Mouse (Mus musculus): ENCODE results near the gene Lhx6. TPM values are rescaled to one million over a fixed set of nuclear protein-coding genes. Genes with fewer than 3 reads are reported as not detected.

Lhx6 gene
- polyA plus RNA-seq, 1 experiment: 1.8 TPM

GRCm38 (mm10) chr2:36077160-36077761 is 27.9 kb downstream of the Lhx6 start:
- no peak overlapping the region for H3K4me3 ChIP-seq (replicated peaks; ENCODE audit: extremely low read depth, low read depth, low read length)
- H3K4me1 ChIP-seq (ENCODE audit: control insufficient read depth, insufficient read depth, low read length): no peaks in the 10 kb centered on the region
- WGBS: 44% methylated on average over 11 of the region's 11 CpGs
- TF ChIP-seq POLR2A (IDR thresholded peaks at IDR 0.05; ENCODE audit: borderline replicate concordance, extremely low read depth, low read depth, low read length) (no peak), CTCF (IDR thresholded peaks at IDR 0.05; ENCODE audit: insufficient read depth, low read length) (no peak)
- no peak for DNase-seq

GRCm38 (mm10) chr2:36075210-36075609 is 30.0 kb downstream of the Lhx6 start:
- no peaks in the 10 kb centered on the region for H3K4me1 ChIP-seq (ENCODE audit: control insufficient read depth, insufficient read depth, low read length)
- no peak for DNase-seq
- WGBS: 83% methylated on average over 5 of the region's 5 CpGs
- H3K4me3 ChIP-seq (replicated peaks; ENCODE audit: extremely low read depth, low read depth, low read length): no peak overlapping the region
- no peak for TF ChIP-seq CTCF (IDR thresholded peaks at IDR 0.05; ENCODE audit: insufficient read depth, low read length)
- no peak for TF ChIP-seq POLR2A (IDR thresholded peaks at IDR 0.05; ENCODE audit: borderline replicate concordance, extremely low read depth, low read depth, low read length)

GRCm38 (mm10) chr2:36073781-36074180 is 31.4 kb downstream of the Lhx6 start:
- TF ChIP-seq CTCF (IDR thresholded peaks at IDR 0.05; ENCODE audit: insufficient read depth, low read length) (no peak), POLR2A (IDR thresholded peaks at IDR 0.05; ENCODE audit: borderline replicate concordance, extremely low read depth, low read depth, low read length) (no peak)

GRCm38 (mm10) chr2:36071660-36072305 is 33.4 kb downstream of the Lhx6 start:
- WGBS: 74% methylated on average over 8 of the region's 8 CpGs
- DNase-seq: no peak
- H3K4me3 ChIP-seq (replicated peaks; ENCODE audit: extremely low read depth, low read depth, low read length): no peak overlapping the region
- TF ChIP-seq CTCF (IDR thresholded peaks at IDR 0.05; ENCODE audit: insufficient read depth, low read length) (no peak), POLR2A (IDR thresholded peaks at IDR 0.05; ENCODE audit: borderline replicate concordance, extremely low read depth, low read depth, low read length) (no peak)
- no peaks in the 10 kb centered on the region for H3K4me1 ChIP-seq (ENCODE audit: control insufficient read depth, insufficient read depth, low read length)

More at GRCm38 (mm10) chr2:36073781-36074180, 31.4 kb downstream of the Lhx6 start:
- Histone ChIP-seq H3K4me1 (ENCODE audit: control insufficient read depth, insufficient read depth, low read length) (no peaks in the 10 kb centered on the region), H3K4me3 (replicated peaks; ENCODE audit: extremely low read depth, low read depth, low read length) (no peak overlapping the region)
- WGBS: 51% methylated on average over 3 of the region's 3 CpGs
- DNase-seq: no peak

GRCm38 (mm10) chr2:36067132-36067531 is 38.1 kb downstream of the Lhx6 start:
- DNase-seq: no peak
- no peak overlapping the region for H3K4me3 ChIP-seq (replicated peaks; ENCODE audit: extremely low read depth, low read depth, low read length)
- H3K4me1 ChIP-seq (ENCODE audit: control insufficient read depth, insufficient read depth, low read length): no peaks in the 10 kb centered on the region
- 75% methylated on average over 9 of the region's 9 CpGs for WGBS
- no peak for TF ChIP-seq POLR2A (IDR thresholded peaks at IDR 0.05; ENCODE audit: borderline replicate concordance, extremely low read depth, low read depth, low read length)
- no peak for TF ChIP-seq CTCF (IDR thresholded peaks at IDR 0.05; ENCODE audit: insufficient read depth, low read length)

GRCm38 (mm10) chr2:36061409-36061808 is 43.8 kb downstream of the Lhx6 start:
- no peak overlapping the region for H3K4me3 ChIP-seq (replicated peaks; ENCODE audit: extremely low read depth, low read depth, low read length)
- no peak for TF ChIP-seq CTCF (IDR thresholded peaks at IDR 0.05; ENCODE audit: insufficient read depth, low read length)
- TF ChIP-seq POLR2A (IDR thresholded peaks at IDR 0.05; ENCODE audit: borderline replicate concordance, extremely low read depth, low read depth, low read length): no peak
- no peak for DNase-seq
- WGBS: 72% methylated on average over 5 of the region's 5 CpGs
- no peaks in the 10 kb centered on the region for H3K4me1 ChIP-seq (ENCODE audit: control insufficient read depth, insufficient read depth, low read length)

- TF ChIP-seq CTCF (IDR thresholded peaks at IDR 0.05; ENCODE audit: insufficient read depth, low read length) (no peak), POLR2A (IDR thresholded peaks at IDR 0.05; ENCODE audit: borderline replicate concordance, extremely low read depth, low read depth, low read length) (no peak)
- H3K4me3 ChIP-seq (replicated peaks; ENCODE audit: extremely low read depth, low read depth, low read length): no peak overlapping the region
- 57% methylated on average over 3 of the region's 3 CpGs for WGBS
- H3K4me1 ChIP-seq (ENCODE audit: control insufficient read depth, insufficient read depth, low read length): no peaks in the 10 kb centered on the region
- no peak for DNase-seq
Measured at GRCm38 (mm10) chr2:36056248-36056647, 49.0 kb downstream of the Lhx6 start.

- no peak for TF ChIP-seq POLR2A (IDR thresholded peaks at IDR 0.05; ENCODE audit: borderline replicate concordance, extremely low read depth, low read depth, low read length)
- TF ChIP-seq CTCF (IDR thresholded peaks at IDR 0.05; ENCODE audit: insufficient read depth, low read length): no peak
- Histone ChIP-seq H3K4me3 (replicated peaks; ENCODE audit: extremely low read depth, low read depth, low read length) (no peak overlapping the region), H3K4me1 (ENCODE audit: control insufficient read depth, insufficient read depth, low read length) (peaks cover 2% of the 10 kb centered on the region; the same call in 1 of the 2 replicates)
- DNase-seq: no peak
- 49% methylated on average over 3 of the region's 3 CpGs for WGBS
Measured at GRCm38 (mm10) chr2:36053249-36053648, 52.0 kb downstream of the Lhx6 start.

GRCm38 (mm10) chr2:36049567-36049954 is 55.6 kb downstream of the Lhx6 start:
- DNase-seq: no peak
- TF ChIP-seq CTCF (IDR thresholded peaks at IDR 0.05; ENCODE audit: insufficient read depth, low read length) (no peak), POLR2A (IDR thresholded peaks at IDR 0.05; ENCODE audit: borderline replicate concordance, extremely low read depth, low read depth, low read length) (no peak)
- Histone ChIP-seq H3K4me3 (replicated peaks; ENCODE audit: extremely low read depth, low read depth, low read length) (peak overlapping the region; percentile 3), H3K4me1 (ENCODE audit: control insufficient read depth, insufficient read depth, low read length) (peaks cover 4% of the 10 kb centered on the region; the same call in 1 of the 2 replicates)
- 39% methylated on average over 10 of the region's 10 CpGs for WGBS

Data from lung, adult 2 months (tissue).